Mouse (Mus musculus) spleen, adult 2 months (tissue): ENCODE data around the gene Pus1. TPM values are rescaled to one million over a fixed set of nuclear protein-coding genes. Genes with fewer than 3 reads are reported as not detected.

Source experiments
- DNase-seq, 2 experiments: peaks; one replicate each; pipeline versions ENCODE4 v3.0.0 to v3.0.0-alpha.2; 2012 to 2021; ENCODE audit warnings: low spot score in 2 of 2, low read depth in 1 of 2
- H3K27ac ChIP-seq: fragments of 200-500 bp; 2 replicates; pipeline ENCODE4 v1.5.1; 2012; ENCODE audit warnings: low read length, inconsistent platforms; ENCODE audit not compliant: insufficient read depth
- H3K27me3 ChIP-seq: fragments of 200-500 bp; 2 replicates; pipeline ENCODE4 v1.6.1; 2012; ENCODE audit warnings: mild to moderate bottlenecking, moderate library complexity, low read length, inconsistent platforms; ENCODE audit not compliant: control insufficient read depth, insufficient read depth
- H3K36me3 ChIP-seq: fragments of 200-500 bp; 2 replicates; pipeline ENCODE4 v1.6.1; 2012; ENCODE audit warnings: mild to moderate bottlenecking, low read length, inconsistent platforms; ENCODE audit not compliant: control insufficient read depth, insufficient read depth
- H3K4me1 ChIP-seq: fragments of 200-500 bp; 2 replicates; pipeline ENCODE4 v1.6.1; 2011; ENCODE audit warnings: inconsistent platforms; ENCODE audit not compliant: control insufficient read depth, insufficient read depth, insufficient read length
- H3K4me3 ChIP-seq: fragments of 200-500 bp; 2 replicates; pipeline ENCODE4 v1.5.1; 2011; ENCODE audit warnings: mild to moderate bottlenecking, inconsistent platforms; ENCODE audit not compliant: insufficient read depth, insufficient read length; ENCODE audit errors: extremely low read depth
- CTCF ChIP-seq: fragments of 200-500 bp; IDR thresholded peaks from 2 replicates; pipeline ENCODE4 v1.5.1; 2011; ENCODE audit warnings: mild to moderate bottlenecking, inconsistent platforms; ENCODE audit not compliant: insufficient read depth, insufficient read length, insufficient replicate concordance; ENCODE audit errors: extremely low read depth
- POLR2A ChIP-seq: fragments of 200-500 bp; IDR thresholded peaks from 2 replicates; pipeline ENCODE4 v1.6.1; 2011; ENCODE audit warnings: low read depth, low read length, inconsistent platforms
- WGBS: fragments of 180-500 bp; shearing (Covaris S2); methylation state at CpG from one replicate; pipeline ENCODE4 v1.1.7; 2018; 5-methylcytosine and 5-hydroxymethylcytosine counted together
- polyA plus RNA-seq: library from polyadenylated mRNA; depleted of rRNA; stranded (reverse); fragments of >200 nt; gene quantifications from 2 replicates; pipeline ENCODE4 v1.2.3, GENCODE M21; 2012

Pus1 gene
- polyA plus RNA-seq, 1 experiment, result 19.2 TPM

DNA sequence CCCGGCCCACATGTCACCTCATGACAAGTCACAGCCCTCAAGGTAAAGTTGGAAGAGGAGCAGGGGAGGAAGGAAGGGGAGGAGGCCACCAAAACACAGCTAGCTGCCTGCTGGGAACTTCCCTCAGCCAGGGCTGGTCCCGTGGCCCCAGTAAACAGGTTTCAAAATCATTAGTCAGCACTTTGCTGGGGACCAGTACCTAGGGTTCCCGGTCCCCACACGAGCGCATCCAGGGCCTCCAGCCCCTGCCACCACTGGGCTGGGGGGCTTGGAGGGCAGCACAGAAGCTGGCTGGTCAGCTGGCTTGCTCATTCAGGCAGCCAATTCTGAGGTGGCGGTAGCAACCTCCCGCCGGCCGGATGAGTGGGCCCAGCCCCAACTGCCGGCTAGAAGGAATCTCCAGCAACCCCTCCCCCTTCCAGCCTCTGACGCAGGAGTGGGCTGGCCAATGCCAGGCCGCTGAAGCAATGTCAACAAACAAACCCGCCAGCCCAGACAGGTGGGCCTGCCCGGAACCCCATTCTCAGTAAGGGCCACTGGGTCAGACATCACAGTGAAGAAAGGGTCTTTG lies 27.7 kb upstream of the Pus1 start:
- Histone ChIP-seq H3K4me3 (peak overlapping the region; percentile 93), H3K36me3 (no peaks in the 10 kb centered on the region), H3K4me1 (peaks cover 14% of the 10 kb centered on the region), H3K27ac (peak overlapping the region; percentile 62), H3K27me3 (no peaks in the 10 kb centered on the region)
- WGBS, result 7% methylated on average over 14 of the region's 14 CpGs
- peak in 1 of 2 experiments; percentile 59 for DNase-seq
- no peak for TF ChIP-seq CTCF
- TF ChIP-seq POLR2A, result no peak

DNA sequence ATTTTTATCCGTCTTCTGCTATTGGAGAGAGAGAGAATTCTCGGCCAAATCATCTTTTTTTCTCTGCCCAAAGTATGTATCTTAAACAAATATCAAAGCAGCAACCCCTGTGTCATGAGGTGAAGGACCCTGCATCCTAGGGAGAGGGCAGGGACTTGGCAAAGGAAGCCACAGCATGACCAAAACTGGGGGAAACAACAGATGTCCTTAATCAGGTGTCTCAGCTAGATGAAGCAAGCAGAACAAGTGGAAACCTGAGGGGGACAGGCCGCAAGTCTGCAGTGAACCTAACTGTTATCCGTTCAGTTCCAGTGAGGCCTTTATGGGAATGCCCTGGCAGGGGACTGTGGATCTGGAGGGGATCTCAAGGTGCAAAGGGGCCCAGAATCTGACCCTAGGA lies 27.0 kb upstream of the Pus1 start:
- WGBS, result 87% methylated on average over 4 of the region's 4 CpGs
- Histone ChIP-seq H3K36me3 (no peaks in the 10 kb centered on the region), H3K4me3 (no peak overlapping the region), H3K27ac (peak overlapping the region; percentile 62; the same call in 1 of the 2 replicates), H3K27me3 (no peaks in the 10 kb centered on the region), H3K4me1 (peaks cover 14% of the 10 kb centered on the region)
- TF ChIP-seq POLR2A, result no peak
- TF ChIP-seq CTCF, result no peak
- no peak for DNase-seq

DNA sequence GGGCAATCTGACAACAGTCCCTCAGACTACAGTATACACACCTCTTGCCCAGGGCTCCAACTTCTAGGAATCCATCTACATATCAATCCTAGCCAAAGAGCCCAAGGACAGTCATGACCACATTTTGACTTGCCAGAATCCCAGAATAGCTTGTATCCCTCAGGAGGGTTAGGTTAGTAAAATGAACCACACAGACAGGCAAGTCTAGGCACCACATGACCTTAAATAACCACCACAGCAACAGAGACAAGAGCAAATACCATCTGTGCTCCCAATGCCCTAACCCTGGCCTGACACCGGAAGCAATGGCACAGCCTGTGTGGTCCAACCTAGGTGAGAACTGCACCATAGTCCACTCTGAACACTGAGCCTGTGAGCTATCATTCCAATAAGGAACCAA lies 26.2 kb upstream of the Pus1 start:
- WGBS, result 97% methylated on average over 1 of the region's 1 CpGs

DNA sequence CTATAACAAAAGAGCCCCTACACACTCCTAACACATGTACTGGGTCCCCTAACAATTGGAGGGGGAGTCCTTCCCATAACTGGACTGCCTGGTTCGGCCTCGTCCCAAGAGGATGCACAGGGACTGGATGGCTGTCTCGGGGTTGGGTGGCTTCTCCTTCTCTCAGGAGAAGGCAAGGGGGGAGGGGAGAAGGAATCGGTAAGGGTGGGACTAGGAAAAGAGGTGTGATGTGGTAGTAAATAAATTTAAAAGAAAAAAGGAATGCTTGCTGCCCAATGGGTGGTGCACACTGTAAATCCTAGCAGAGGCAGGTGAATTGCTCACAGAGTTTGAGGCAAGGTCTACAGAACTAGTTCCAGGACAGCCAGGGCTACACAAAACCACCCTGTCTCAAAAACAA lies 25.7 kb upstream of the Pus1 start:
- TF ChIP-seq CTCF, result no peak
- no peak for TF ChIP-seq POLR2A
- no peak overlapping the region for H3K27ac ChIP-seq
- no peaks in the 10 kb centered on the region for H3K36me3 ChIP-seq
- H3K4me1 ChIP-seq, result peaks cover 14% of the 10 kb centered on the region
- no peak overlapping the region for H3K4me3 ChIP-seq
- 89% methylated on average over 4 of the region's 4 CpGs for WGBS
- DNase-seq, result no peak
- no peaks in the 10 kb centered on the region for H3K27me3 ChIP-seq

More for the DNA sequence above, 26.2 kb upstream of the Pus1 start:
- Histone ChIP-seq H3K36me3 (no peaks in the 10 kb centered on the region), H3K4me3 (no peak overlapping the region), H3K27me3 (no peaks in the 10 kb centered on the region), H3K27ac (no peak overlapping the region), H3K4me1 (peaks cover 14% of the 10 kb centered on the region)
- DNase-seq, result no peak
- TF ChIP-seq CTCF (no peak), POLR2A (no peak)

DNA sequence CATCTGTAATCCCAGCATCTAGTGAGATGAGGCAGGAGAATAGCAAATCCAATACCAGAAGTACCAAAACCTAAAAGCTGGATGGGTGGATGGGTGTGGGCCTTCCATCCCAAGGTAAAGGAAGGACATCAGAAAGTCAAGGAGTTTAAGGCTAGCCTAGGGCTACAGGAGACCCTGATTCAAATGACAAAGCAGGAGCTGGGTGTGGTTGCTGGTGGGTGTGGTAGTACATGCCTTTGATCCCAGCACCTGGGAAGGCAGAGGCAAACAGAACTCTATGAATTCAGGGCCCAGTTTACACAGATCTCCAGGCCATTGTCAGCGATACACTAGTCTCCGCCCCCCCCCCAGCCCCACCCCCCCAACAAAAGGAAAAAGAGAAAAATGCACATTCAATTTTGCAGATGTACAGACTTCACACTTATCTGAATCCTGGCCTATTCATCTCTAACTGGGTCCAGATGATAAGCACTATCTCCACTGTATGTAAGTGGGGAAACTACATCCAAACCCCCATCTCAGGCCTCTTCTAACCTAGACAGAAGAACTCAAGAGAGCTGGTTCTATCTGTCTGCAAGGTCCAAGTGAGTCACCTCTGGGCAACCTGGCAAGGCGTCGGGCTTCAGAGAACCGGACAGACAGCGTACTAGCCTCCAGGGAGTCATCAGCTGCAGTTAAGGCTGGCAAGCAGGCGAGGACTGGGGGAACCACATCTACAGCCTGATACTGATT lies 23.7 kb upstream of the Pus1 start:
- H3K27me3 ChIP-seq, result no peaks in the 10 kb centered on the region
- peaks cover 14% of the 10 kb centered on the region for H3K4me1 ChIP-seq
- WGBS, result 78% methylated on average over 7 of the region's 7 CpGs
- DNase-seq, result no peak
- H3K4me3 ChIP-seq, result no peak overlapping the region
- 0 out of 2 replicates have a peak, but pooled peaks cover 1% of the 10 kb centered on the region for H3K36me3 ChIP-seq
- no peak overlapping the region for H3K27ac ChIP-seq
- TF ChIP-seq CTCF, result no peak

DNA sequence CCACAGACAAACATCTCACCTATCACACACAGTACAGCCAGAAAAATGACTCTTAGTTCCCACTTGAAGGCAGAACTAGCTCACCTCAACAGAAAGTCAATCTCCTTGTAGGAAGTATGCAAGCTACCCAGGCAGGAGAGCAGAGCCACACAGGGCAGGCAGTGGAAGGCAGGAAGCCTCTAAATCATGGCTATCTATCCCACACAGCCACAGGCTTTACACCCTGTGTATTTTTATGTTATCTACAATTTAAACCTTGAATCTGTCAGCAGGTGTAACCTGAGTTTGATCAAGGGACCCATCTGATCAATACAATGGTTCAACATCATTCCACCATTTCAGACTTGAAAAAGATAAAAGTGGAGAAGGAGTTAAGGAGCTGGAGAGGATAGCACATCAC lies 22.4 kb upstream of the Pus1 start:
- H3K36me3 ChIP-seq, result peaks cover 1% of the 10 kb centered on the region; the same call in 1 of the 2 replicates
- no peaks in the 10 kb centered on the region for H3K27me3 ChIP-seq
- no peak for DNase-seq
- H3K4me3 ChIP-seq, result no peak overlapping the region
- no peak for TF ChIP-seq POLR2A
- TF ChIP-seq CTCF, result no peak
- H3K27ac ChIP-seq, result no peak overlapping the region
- peaks cover 4% of the 10 kb centered on the region; the same call in 1 of the 2 replicates for H3K4me1 ChIP-seq

DNA sequence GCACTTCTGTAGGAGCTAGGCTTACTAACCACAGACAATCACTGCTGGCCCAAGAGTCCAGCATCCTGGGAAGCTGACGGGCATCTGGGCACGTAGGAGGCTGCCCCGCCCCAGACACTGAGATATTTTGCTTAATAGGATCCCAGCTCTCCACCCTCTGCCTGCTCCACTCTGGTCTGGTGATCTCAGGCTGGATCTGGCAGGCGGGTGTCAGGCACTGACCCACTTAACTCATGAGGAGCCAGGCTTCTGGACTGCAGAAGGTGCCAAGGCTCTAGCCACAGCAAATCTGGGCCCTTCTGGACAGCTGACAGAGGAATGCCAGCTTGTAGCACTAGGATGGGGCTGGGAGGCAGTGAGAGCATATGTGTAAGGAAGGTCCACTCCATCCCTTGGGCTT lies 21.7 kb upstream of the Pus1 start:
- DNase-seq, result no peak
- no peak overlapping the region for H3K27ac ChIP-seq
- H3K4me1 ChIP-seq, result no peaks in the 10 kb centered on the region
- H3K27me3 ChIP-seq, result no peaks in the 10 kb centered on the region
- WGBS, result 84% methylated on average over 4 of the region's 4 CpGs
- H3K4me3 ChIP-seq, result no peak overlapping the region
- H3K36me3 ChIP-seq, result peaks cover 1% of the 10 kb centered on the region; the same call in 1 of the 2 replicates
- TF ChIP-seq CTCF (no peak), POLR2A (no peak)
